Mouse (Mus musculus) testis, adult 2 months (tissue): ENCODE measurements around the gene Slc44a1. TPM values are rescaled to one million over a fixed set of nuclear protein-coding genes. Genes with fewer than 3 reads are reported as not detected.

Experiments used
- H3K27ac ChIP-seq: fragments of 200-500 bp; 2 replicates; pipeline ENCODE4 v1.5.1; 2012; ENCODE audit warnings: low read depth, low read length; ENCODE audit not compliant: control insufficient read depth, insufficient read depth
- H3K27me3 ChIP-seq: fragments of 200-500 bp; 2 replicates; pipeline ENCODE4 v1.6.1; 2012; ENCODE audit warnings: mild to moderate bottlenecking, low read length, moderate library complexity; ENCODE audit not compliant: control insufficient read depth, insufficient read depth
- H3K36me3 ChIP-seq: fragments of 200-500 bp; 2 replicates; pipeline ENCODE4 v1.6.1; 2012; ENCODE audit warnings: mild to moderate bottlenecking, low read length; ENCODE audit not compliant: control insufficient read depth, insufficient read depth
- H3K4me1 ChIP-seq: fragments of 200-500 bp; 2 replicates; pipeline ENCODE4 v1.6.1; 2012; ENCODE audit warnings: low read length; ENCODE audit not compliant: control insufficient read depth, insufficient read depth
- H3K4me3 ChIP-seq: fragments of 200-500 bp; 2 replicates; pipeline ENCODE4 v1.5.1; 2012; ENCODE audit warnings: low read depth, mild to moderate bottlenecking, low read length, moderate library complexity, mixed read lengths; ENCODE audit not compliant: control insufficient read depth
- CTCF ChIP-seq: fragments of 200-500 bp; IDR thresholded peaks from 2 replicates; pipeline ENCODE4 v1.5.1; 2012; ENCODE audit warnings: low read depth, mild to moderate bottlenecking, inconsistent platforms, low read length, moderate library complexity; ENCODE audit not compliant: control insufficient read depth, insufficient read depth, insufficient replicate concordance
- POLR2A ChIP-seq: fragments of 200-500 bp; IDR thresholded peaks from 2 replicates; pipeline ENCODE4 v1.6.1; 2012; ENCODE audit warnings: low read depth, mild to moderate bottlenecking, inconsistent platforms, low read length, moderate library complexity; ENCODE audit not compliant: control insufficient read depth
- polyA plus RNA-seq: library from polyadenylated mRNA; depleted of rRNA; stranded (reverse); fragments of >200 nt; gene quantifications from 2 replicates; pipeline ENCODE4 v1.2.3, GENCODE M21; 2012

Slc44a1 gene
- polyA plus RNA-seq, 1 experiment, result 3.3 TPM

GRCm38 (mm10) chr4:53458503-53458902 is 18.3 kb downstream of the Slc44a1 start:
- Histone ChIP-seq H3K27ac (no peak overlapping the region), H3K4me3 (no peak overlapping the region), H3K27me3 (no peaks in the 10 kb centered on the region), H3K36me3 (no peaks in the 10 kb centered on the region), H3K4me1 (no peaks in the 10 kb centered on the region)
- no peak for TF ChIP-seq CTCF
- TF ChIP-seq POLR2A, result no peak

- Histone ChIP-seq H3K4me3 (no peak overlapping the region), H3K27me3 (no peaks in the 10 kb centered on the region), H3K27ac (no peak overlapping the region), H3K4me1 (no peaks in the 10 kb centered on the region), H3K36me3 (no peaks in the 10 kb centered on the region)
- TF ChIP-seq POLR2A (no peak), CTCF (no peak)
These were observed 19.5 kb downstream of the Slc44a1 start for GRCm38 (mm10) chr4:53459697-53460096.

DNA sequence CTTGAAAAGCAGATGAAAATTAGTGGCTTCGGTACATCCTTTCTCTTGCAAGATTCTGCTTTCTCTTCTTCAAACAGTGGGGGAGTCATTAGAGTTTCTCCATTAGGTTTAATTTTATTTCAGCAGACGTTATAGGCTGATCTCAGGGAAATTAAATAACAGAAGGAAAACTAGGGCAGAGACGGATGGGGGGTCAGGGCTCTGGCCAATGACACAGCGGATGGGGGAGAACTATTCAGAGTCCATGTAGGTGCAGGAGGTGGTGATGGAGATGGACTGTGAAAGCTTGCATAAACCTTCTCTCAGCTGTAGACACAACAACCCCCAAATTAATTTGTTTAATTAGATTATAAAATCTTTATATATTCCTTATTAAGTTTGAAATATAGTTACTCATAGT is 20.8 kb downstream of the Slc44a1 start:
- no peaks in the 10 kb centered on the region for H3K4me1 ChIP-seq
- no peak overlapping the region for H3K4me3 ChIP-seq
- no peaks in the 10 kb centered on the region for H3K36me3 ChIP-seq
- H3K27me3 ChIP-seq, result no peaks in the 10 kb centered on the region
- no peak for TF ChIP-seq POLR2A
- no peak for TF ChIP-seq CTCF
- no peak overlapping the region for H3K27ac ChIP-seq

- no peak overlapping the region for H3K4me3 ChIP-seq
- no peak for TF ChIP-seq CTCF
- TF ChIP-seq POLR2A, result no peak
These were observed 21.9 kb downstream of the Slc44a1 start for GRCm38 (mm10) chr4:53462069-53462468.

GRCm38 (mm10) chr4:53462505-53463251 is 22.5 kb downstream of the Slc44a1 start:
- Histone ChIP-seq H3K4me1 (no peaks in the 10 kb centered on the region), H3K4me3 (no peak overlapping the region), H3K27me3 (no peaks in the 10 kb centered on the region), H3K27ac (no peak overlapping the region), H3K36me3 (no peaks in the 10 kb centered on the region)
- TF ChIP-seq CTCF (no peak), POLR2A (no peak)

More at GRCm38 (mm10) chr4:53462069-53462468, 21.9 kb downstream of the Slc44a1 start:
- Histone ChIP-seq H3K4me1 (no peaks in the 10 kb centered on the region), H3K36me3 (no peaks in the 10 kb centered on the region), H3K27me3 (no peaks in the 10 kb centered on the region), H3K27ac (no peak overlapping the region)

- no peak for TF ChIP-seq CTCF
- no peak for TF ChIP-seq POLR2A
- no peaks in the 10 kb centered on the region for H3K27me3 ChIP-seq
- H3K4me3 ChIP-seq, result no peak overlapping the region
- H3K27ac ChIP-seq, result no peak overlapping the region
- H3K36me3 ChIP-seq, result no peaks in the 10 kb centered on the region
- no peaks in the 10 kb centered on the region for H3K4me1 ChIP-seq
These were observed 25.7 kb downstream of the Slc44a1 start for GRCm38 (mm10) chr4:53465887-53466286.

- TF ChIP-seq CTCF (no peak), POLR2A (no peak)
- no peak overlapping the region for H3K4me3 ChIP-seq
- H3K36me3 ChIP-seq, result no peaks in the 10 kb centered on the region
- H3K4me1 ChIP-seq, result no peaks in the 10 kb centered on the region
- no peak overlapping the region for H3K27ac ChIP-seq
- no peaks in the 10 kb centered on the region for H3K27me3 ChIP-seq
These were observed 28.8 kb downstream of the Slc44a1 start for GRCm38 (mm10) chr4:53469007-53469406.

- H3K4me3 ChIP-seq, result no peak overlapping the region
- H3K4me1 ChIP-seq, result no peaks in the 10 kb centered on the region
- no peak for TF ChIP-seq POLR2A
- no peak for TF ChIP-seq CTCF
- no peaks in the 10 kb centered on the region for H3K36me3 ChIP-seq
- H3K27ac ChIP-seq, result no peak overlapping the region
- H3K27me3 ChIP-seq, result no peaks in the 10 kb centered on the region
These were observed 33.9 kb downstream of the Slc44a1 start for GRCm38 (mm10) chr4:53474109-53474508.
